Mouse (Mus musculus): ENCODE data around the gene Sult1d1. TPM values are rescaled to one million over a fixed set of nuclear protein-coding genes. Genes with fewer than 3 reads are reported as not detected.

Gene Sult1d1
- polyA plus RNA-seq, 1 experiment = not detected

GRCm38 (mm10) chr5:87589916-87590315 is 21.1 kb upstream of the Sult1d1 start:
- H3K27ac ChIP-seq (ENCODE audit: insufficient read depth, low read length) = no peak overlapping the region
- H3K27me3 ChIP-seq (ENCODE audit: control insufficient read depth, insufficient read depth, low read length, poor library complexity, severe bottlenecking) = no peaks in the 10 kb centered on the region
- H3K4me1 ChIP-seq (ENCODE audit: control insufficient read depth, insufficient read depth, low read length) = no peaks in the 10 kb centered on the region
- TF ChIP-seq POLR2A (IDR thresholded peaks at IDR 0.05; ENCODE audit: insufficient read depth, low read length) (no peak), EP300 (IDR thresholded peaks at IDR 0.05; ENCODE audit: insufficient read depth, low read depth, low read length) (no peak), CTCF (IDR thresholded peaks at IDR 0.05; ENCODE audit: low read depth, low read length) (no peak)
- H3K9ac ChIP-seq (ENCODE audit: low read depth, poor library complexity, severe bottlenecking) = no peak overlapping the region
- H3K4me3 ChIP-seq (ENCODE audit: low read depth, low read length) = no peak overlapping the region
- H3K36me3 ChIP-seq (ENCODE audit: control insufficient read depth, insufficient read depth, low read length, poor library complexity, severe bottlenecking) = no peaks in the 10 kb centered on the region
- H3K9me3 ChIP-seq (replicated peaks; ENCODE audit: control insufficient read depth, insufficient read depth, low read length, poor library complexity, severe bottlenecking) = no peaks in the 10 kb centered on the region

GRCm38 (mm10) chr5:87580389-87580788 is 11.6 kb upstream of the Sult1d1 start:
- TF ChIP-seq EP300 (IDR thresholded peaks at IDR 0.05; ENCODE audit: insufficient read depth, low read depth, low read length) (no peak), CTCF (IDR thresholded peaks at IDR 0.05; ENCODE audit: low read depth, low read length) (no peak), POLR2A (IDR thresholded peaks at IDR 0.05; ENCODE audit: insufficient read depth, low read length) (no peak)
- no peak overlapping the region for H3K9ac ChIP-seq (ENCODE audit: low read depth, poor library complexity, severe bottlenecking)
- no peak overlapping the region for H3K4me3 ChIP-seq (ENCODE audit: low read depth, low read length)
- no peaks in the 10 kb centered on the region for H3K9me3 ChIP-seq (replicated peaks; ENCODE audit: control insufficient read depth, insufficient read depth, low read length, poor library complexity, severe bottlenecking)
- no peaks in the 10 kb centered on the region for H3K36me3 ChIP-seq (ENCODE audit: control insufficient read depth, insufficient read depth, low read length, poor library complexity, severe bottlenecking)
- H3K27ac ChIP-seq (ENCODE audit: insufficient read depth, low read length) = no peak overlapping the region
- H3K27me3 ChIP-seq (ENCODE audit: control insufficient read depth, insufficient read depth, low read length, poor library complexity, severe bottlenecking) = no peaks in the 10 kb centered on the region
- no peaks in the 10 kb centered on the region for H3K4me1 ChIP-seq (ENCODE audit: control insufficient read depth, insufficient read depth, low read length)

- Histone ChIP-seq H3K9ac (ENCODE audit: low read depth, poor library complexity, severe bottlenecking) (no peak overlapping the region), H3K4me3 (ENCODE audit: low read depth, low read length) (no peak overlapping the region), H3K4me1 (ENCODE audit: control insufficient read depth, insufficient read depth, low read length) (no peaks in the 10 kb centered on the region), H3K9me3 (replicated peaks; ENCODE audit: control insufficient read depth, insufficient read depth, low read length, poor library complexity, severe bottlenecking) (no peaks in the 10 kb centered on the region), H3K36me3 (ENCODE audit: control insufficient read depth, insufficient read depth, low read length, poor library complexity, severe bottlenecking) (no peaks in the 10 kb centered on the region), H3K27me3 (ENCODE audit: control insufficient read depth, insufficient read depth, low read length, poor library complexity, severe bottlenecking) (no peaks in the 10 kb centered on the region), H3K27ac (ENCODE audit: insufficient read depth, low read length) (no peak overlapping the region)
- TF ChIP-seq CTCF (IDR thresholded peaks at IDR 0.05; ENCODE audit: low read depth, low read length) (no peak), EP300 (IDR thresholded peaks at IDR 0.05; ENCODE audit: insufficient read depth, low read depth, low read length) (no peak), POLR2A (IDR thresholded peaks at IDR 0.05; ENCODE audit: insufficient read depth, low read length) (no peak)
Observed at GRCm38 (mm10) chr5:87574174-87574573, 5.3 kb upstream of the Sult1d1 start.

- Histone ChIP-seq H3K4me1 (ENCODE audit: control insufficient read depth, insufficient read depth, low read length) (no peaks in the 10 kb centered on the region), H3K9ac (ENCODE audit: low read depth, poor library complexity, severe bottlenecking) (no peak overlapping the region), H3K27me3 (ENCODE audit: control insufficient read depth, insufficient read depth, low read length, poor library complexity, severe bottlenecking) (no peaks in the 10 kb centered on the region), H3K9me3 (replicated peaks; ENCODE audit: control insufficient read depth, insufficient read depth, low read length, poor library complexity, severe bottlenecking) (no peaks in the 10 kb centered on the region), H3K36me3 (ENCODE audit: control insufficient read depth, insufficient read depth, low read length, poor library complexity, severe bottlenecking) (no peaks in the 10 kb centered on the region), H3K4me3 (ENCODE audit: low read depth, low read length) (no peak overlapping the region), H3K27ac (ENCODE audit: insufficient read depth, low read length) (no peak overlapping the region)
- no peak for TF ChIP-seq CTCF (IDR thresholded peaks at IDR 0.05; ENCODE audit: low read depth, low read length)
- TF ChIP-seq POLR2A (IDR thresholded peaks at IDR 0.05; ENCODE audit: insufficient read depth, low read length) = no peak
- TF ChIP-seq EP300 (IDR thresholded peaks at IDR 0.05; ENCODE audit: insufficient read depth, low read depth, low read length) = no peak
Observed at GRCm38 (mm10) chr5:87573490-87573889, 4.7 kb upstream of the Sult1d1 start.

GRCm38 (mm10) chr5:87572781-87573180 is 4.0 kb upstream of the Sult1d1 start:
- Histone ChIP-seq H3K36me3 (ENCODE audit: control insufficient read depth, insufficient read depth, low read length, poor library complexity, severe bottlenecking) (no peaks in the 10 kb centered on the region), H3K9me3 (replicated peaks; ENCODE audit: control insufficient read depth, insufficient read depth, low read length, poor library complexity, severe bottlenecking) (no peaks in the 10 kb centered on the region), H3K4me1 (ENCODE audit: control insufficient read depth, insufficient read depth, low read length) (no peaks in the 10 kb centered on the region), H3K27ac (ENCODE audit: insufficient read depth, low read length) (no peak overlapping the region), H3K27me3 (ENCODE audit: control insufficient read depth, insufficient read depth, low read length, poor library complexity, severe bottlenecking) (no peaks in the 10 kb centered on the region), H3K9ac (ENCODE audit: low read depth, poor library complexity, severe bottlenecking) (no peak overlapping the region), H3K4me3 (ENCODE audit: low read depth, low read length) (no peak overlapping the region)
- TF ChIP-seq POLR2A (IDR thresholded peaks at IDR 0.05; ENCODE audit: insufficient read depth, low read length) (no peak), EP300 (IDR thresholded peaks at IDR 0.05; ENCODE audit: insufficient read depth, low read depth, low read length) (no peak), CTCF (IDR thresholded peaks at IDR 0.05; ENCODE audit: low read depth, low read length) (no peak)

GRCm38 (mm10) chr5:87567306-87567705 is 1.5 kb downstream of the Sult1d1 start:
- Histone ChIP-seq H3K36me3 (ENCODE audit: control insufficient read depth, insufficient read depth, low read length, poor library complexity, severe bottlenecking) (no peaks in the 10 kb centered on the region), H3K9ac (ENCODE audit: low read depth, poor library complexity, severe bottlenecking) (no peak overlapping the region), H3K27me3 (ENCODE audit: control insufficient read depth, insufficient read depth, low read length, poor library complexity, severe bottlenecking) (peaks cover 2% of the 10 kb centered on the region; the same call in 1 of the 2 replicates), H3K4me3 (ENCODE audit: low read depth, low read length) (no peak overlapping the region), H3K27ac (ENCODE audit: insufficient read depth, low read length) (no peak overlapping the region), H3K9me3 (replicated peaks; ENCODE audit: control insufficient read depth, insufficient read depth, low read length, poor library complexity, severe bottlenecking) (no peaks in the 10 kb centered on the region), H3K4me1 (ENCODE audit: control insufficient read depth, insufficient read depth, low read length) (no peaks in the 10 kb centered on the region)
- TF ChIP-seq POLR2A (IDR thresholded peaks at IDR 0.05; ENCODE audit: insufficient read depth, low read length) (no peak), EP300 (IDR thresholded peaks at IDR 0.05; ENCODE audit: insufficient read depth, low read depth, low read length) (no peak), CTCF (IDR thresholded peaks at IDR 0.05; ENCODE audit: low read depth, low read length) (no peak)
